Mouse (Mus musculus): ENCODE measurements around the gene Myo16.

- no peak for TF ChIP-seq POLR2A (IDR thresholded peaks at IDR 0.05; ENCODE audit: low read depth, low read length)
- TF ChIP-seq CTCF (conservative IDR thresholded peaks at IDR 0.05; ENCODE audit: insufficient read depth, insufficient read length, low read depth, low read length): no peak
Measured at GRCm38 (mm10) chr8:10292600-10292999, 138.9 kb downstream of the Myo16 start.

Data from kidney, adult 2 months (tissue).